Mouse (Mus musculus) cortical plate, adult 2 months (tissue): ENCODE measurements around the gene Gfpt2.

Experiments
- CTCF ChIP-seq: fragments of 200-500 bp; IDR thresholded peaks from 2 replicates; pipeline ENCODE4 v1.5.1; 2011; ENCODE audit warnings: mild to moderate bottlenecking, control low read depth, low read length; ENCODE audit not compliant: insufficient read depth; ENCODE audit errors: extremely low read depth
- POLR2A ChIP-seq: fragments of 200-500 bp; IDR thresholded peaks from 2 replicates; pipeline ENCODE4 v1.6.1; 2011; ENCODE audit warnings: mild to moderate bottlenecking, low read length, control low read depth; ENCODE audit not compliant: insufficient read depth; ENCODE audit errors: extremely low read depth

DNA sequence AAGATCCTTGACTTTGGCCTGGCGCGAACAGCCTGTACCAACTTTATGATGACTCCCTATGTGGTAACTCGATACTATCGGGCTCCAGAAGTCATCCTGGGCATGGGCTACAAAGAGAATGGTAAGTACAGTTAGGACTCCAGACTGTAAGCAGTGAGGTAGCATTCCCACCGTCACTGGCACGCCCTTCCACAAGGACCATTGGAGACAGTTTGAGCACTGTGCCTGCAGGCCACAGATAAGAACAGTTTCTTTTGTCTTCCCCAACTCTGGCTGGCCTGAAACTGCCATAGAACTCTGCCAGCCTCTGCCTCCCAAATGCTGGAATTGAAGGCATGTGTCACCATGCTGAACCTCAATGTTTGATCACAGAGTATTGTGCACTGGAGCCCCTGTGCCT, 78.8 kb downstream of the Gfpt2 start:
- no peak for TF ChIP-seq POLR2A
- no peak for TF ChIP-seq CTCF
